Mouse (Mus musculus) NIH3T3 (cell line): Measurements from ENCODE around the gene Tmem82.

Experiments
- DNase-seq: peaks from one replicate; pipeline ENCODE4 v3.0.0-alpha.2; 2012; ENCODE audit warnings: low read depth

Gene Tmem82

DNA sequence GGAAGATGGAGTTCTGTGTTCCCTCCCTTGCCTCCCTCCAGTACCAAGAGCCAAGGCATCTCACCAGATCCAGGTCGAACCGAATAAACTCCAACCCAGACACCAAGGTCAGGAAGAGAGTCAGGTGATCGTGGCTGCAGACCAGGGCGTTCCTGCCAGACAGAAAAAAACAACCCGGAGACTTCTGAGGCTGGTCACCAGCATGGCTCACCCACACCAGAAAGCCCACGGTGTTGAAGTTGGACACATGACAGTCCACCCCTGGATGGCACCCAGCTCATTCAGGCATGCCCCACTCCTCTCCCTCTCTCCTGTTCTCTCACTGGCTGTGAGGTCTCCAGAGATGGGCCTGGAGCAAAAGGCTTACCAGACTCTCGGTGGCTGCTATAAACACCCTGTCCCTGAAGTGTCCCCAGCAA is 22.9 kb upstream of the Tmem82 start:
- no peak for DNase-seq

DNA sequence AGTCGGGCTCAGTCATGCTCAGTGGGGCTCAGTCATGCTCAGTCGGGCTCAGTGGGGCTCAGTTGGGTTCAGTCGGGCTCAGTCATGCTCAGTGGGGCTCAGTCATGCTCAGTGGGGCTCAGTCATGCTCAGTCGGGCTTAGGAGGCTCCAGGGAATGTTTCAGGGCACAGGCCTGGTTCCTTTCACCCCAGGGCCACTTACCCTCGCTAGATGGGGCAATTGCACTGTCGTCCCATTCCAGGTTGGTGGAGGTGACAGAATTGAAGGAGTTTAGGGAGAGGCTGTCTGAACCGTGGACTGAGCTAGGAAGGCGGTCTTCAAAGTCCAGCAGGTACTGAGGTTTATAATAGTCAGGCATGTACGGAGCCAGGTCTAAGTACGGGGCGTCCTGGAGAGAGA is 21.0 kb upstream of the Tmem82 start:
- DNase-seq = no peak

DNA sequence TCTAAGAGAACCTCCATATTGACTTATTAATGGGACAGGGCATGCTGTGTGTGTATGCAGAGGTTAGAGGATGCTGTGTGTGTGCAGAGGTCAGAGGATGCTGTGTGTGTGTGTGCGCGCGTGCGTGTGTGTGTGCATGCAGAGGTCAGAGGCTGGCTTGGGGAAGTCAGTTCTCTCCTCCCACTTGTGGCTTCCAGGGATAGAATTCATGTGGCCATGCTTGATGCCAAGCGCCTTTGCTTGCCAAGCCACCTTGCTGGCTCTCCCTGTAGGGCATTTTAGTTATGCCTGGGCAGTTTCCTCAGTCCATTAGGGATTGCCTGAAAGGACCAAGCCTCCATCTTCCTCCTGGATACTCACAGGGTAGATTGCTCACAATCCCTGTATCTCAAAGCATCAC is 18.3 kb upstream of the Tmem82 start:
- no peak for DNase-seq

DNA sequence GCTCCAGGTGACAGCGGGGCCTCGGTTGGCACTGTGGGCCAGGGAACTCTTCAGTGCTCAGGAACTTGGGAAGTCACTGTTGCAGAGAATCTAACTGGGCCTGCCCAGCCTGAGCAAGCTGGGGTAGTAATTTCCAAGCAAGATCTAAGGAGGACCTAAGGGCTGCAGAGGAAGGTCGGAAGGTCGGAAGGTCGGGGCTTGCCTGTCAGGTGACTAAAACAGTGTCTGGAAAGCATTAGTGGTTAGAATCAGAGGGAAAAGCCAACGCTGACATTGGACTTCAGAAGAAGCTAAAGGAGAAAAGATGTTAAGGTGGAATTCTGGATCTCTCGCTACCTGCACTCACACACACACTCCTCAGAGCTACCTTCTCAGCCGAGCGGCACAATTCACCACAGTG is 17.6 kb upstream of the Tmem82 start:
- DNase-seq = no peak

DNA sequence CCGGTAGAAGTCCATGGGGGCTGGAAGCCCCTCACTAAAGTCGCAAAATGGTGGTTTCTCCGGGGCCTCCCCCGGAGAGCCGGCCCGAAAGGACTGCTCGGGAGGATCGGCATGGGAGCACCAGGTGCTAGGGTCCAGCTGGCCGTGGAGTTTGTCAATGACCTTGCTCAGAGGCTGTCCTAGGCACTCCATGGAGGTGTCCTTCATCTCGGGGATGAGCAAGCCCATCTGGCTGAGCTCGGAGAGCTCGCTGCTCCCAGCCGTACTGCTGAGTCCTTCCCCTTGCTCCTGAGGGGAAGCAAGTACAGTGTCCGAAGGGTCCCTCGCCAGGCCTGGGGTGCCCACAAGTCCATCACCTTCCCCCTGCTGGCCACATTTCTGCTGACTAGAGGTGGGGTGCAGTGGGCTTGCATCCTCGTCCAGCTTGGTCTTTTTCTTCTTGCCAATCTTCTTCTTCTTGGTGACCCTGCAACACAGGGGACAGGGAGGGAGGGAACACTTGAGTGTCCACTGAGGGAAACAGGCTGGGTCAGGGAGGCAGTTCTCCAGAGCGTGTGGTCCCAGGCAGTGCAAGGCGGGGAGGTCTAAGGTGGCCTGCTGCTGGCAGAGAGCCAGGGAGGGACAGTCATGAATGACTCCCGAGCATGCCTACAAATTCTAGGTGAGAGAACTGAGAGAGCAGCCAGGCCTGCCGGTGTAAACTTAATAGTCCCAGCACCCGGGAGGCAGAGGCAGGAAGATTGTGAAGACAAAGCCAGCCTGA is 13.9 kb upstream of the Tmem82 start:
- DNase-seq = no peak

DNA sequence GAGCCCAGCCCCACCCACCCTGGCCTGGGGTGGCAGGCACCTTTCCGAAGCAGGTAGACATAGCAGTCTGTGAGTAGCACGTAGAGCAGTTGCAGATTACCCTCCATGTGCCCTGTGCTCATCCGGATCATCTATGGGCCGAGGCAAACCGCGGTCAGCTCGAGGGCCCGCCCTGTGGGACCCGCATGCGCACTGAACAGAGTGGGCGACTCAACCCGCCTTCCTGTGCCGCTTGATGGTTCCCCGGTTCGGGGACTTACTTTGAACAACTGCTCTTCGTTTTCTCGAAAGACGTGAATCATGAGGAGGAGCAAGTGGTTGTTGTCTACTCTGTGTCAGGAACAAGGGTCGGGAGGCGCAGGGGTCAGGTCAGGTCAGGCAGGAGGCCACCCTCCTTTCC is 12.8 kb upstream of the Tmem82 start:
- no peak for DNase-seq

DNA sequence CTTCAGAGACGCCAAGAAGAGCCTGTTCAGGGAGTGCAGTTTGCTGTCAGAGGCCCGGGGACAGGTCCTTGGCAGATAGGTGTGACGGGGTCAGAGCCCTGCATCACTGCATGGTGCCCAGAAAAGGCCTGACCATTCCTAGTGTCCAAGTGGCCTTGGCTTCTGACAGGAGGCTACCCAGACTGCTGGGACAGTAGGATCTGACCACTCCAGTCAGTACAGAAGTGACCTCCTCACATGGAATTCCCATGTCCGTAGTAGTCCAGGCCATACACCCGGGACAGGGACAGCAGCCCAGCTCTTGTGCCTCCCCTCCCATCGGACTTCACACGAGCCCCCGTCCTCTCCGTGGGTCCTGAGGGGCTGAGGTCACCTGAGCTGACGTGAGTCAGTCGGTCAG is 11.6 kb upstream of the Tmem82 start:
- DNase-seq = no peak

DNA sequence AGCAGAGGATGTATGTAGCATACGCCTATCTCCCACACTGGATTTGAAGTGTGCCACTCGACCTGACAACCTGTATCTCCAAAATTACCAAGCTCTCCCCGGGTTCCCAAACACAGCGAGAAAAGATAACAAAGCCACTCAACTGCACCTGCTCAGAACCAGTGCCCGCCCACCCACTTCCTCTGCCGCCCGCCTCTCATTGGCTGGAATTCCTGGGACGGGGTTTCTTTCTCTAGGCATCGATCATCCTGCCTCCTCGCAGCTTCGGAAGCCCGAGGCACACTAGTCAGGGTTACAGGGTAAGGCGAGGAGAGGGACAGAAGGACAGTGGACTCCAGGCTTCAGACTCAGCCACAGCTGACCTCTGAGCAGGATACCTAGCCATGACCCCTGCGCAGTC is 10.2 kb upstream of the Tmem82 start:
- DNase-seq = no peak

DNA sequence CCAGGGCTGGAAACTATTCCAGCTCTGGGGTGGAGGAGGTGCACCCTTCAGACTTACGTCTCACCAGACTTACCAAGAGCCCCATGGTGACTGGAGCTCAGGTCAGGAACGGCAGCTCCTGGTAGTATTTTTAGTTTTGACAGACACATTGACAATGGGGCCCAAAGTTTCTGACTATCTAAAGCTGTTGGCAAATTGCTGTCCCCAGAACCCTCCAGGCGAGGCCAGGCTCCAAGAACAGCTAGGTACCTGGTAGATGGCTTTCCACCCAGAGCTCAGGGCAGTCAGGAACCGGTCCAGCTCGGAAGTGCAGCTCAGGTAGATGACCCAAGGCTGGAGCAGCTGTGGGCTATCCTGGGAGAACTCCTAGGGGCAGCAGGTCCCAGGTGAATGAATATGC is 9.1 kb upstream of the Tmem82 start:
- no peak for DNase-seq

DNA sequence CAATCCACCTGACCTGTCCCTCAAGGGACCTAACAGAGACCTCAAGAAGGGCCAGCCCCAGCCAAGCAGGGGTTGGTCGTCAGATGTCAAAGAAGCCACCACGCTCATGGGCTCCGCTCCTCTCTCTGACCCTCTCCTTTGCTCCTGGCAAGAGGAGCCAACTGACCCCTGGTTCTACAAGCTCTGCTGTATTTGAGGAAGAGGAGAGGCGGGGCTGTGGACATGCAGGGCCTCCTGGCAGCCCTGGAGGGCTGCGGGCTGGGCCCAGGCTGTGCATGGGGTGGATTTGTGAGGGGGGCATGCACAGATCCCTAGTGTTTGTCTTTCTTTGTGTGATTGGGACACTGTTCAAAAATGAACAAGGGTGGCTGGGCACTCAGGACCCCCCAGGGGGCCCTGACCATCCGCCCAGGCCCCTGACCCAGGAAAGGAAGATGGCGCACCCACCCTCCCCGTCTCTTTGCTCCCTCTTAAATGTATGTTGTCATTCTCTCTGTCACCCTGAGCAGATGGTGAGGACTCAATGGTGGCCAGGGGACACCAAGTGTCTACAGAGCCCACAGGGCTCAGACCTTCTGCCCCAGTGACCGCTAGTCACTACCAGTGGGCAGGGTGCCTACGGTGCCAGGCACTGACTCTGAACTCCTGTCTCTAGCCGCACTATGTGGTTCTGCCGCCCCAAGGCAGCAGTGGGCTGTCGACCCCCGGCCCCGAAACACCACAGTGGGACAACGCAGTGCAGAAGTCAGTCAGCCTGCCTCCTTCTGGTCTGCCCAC is 7.5 kb upstream of the Tmem82 start:
- DNase-seq = no peak

DNA sequence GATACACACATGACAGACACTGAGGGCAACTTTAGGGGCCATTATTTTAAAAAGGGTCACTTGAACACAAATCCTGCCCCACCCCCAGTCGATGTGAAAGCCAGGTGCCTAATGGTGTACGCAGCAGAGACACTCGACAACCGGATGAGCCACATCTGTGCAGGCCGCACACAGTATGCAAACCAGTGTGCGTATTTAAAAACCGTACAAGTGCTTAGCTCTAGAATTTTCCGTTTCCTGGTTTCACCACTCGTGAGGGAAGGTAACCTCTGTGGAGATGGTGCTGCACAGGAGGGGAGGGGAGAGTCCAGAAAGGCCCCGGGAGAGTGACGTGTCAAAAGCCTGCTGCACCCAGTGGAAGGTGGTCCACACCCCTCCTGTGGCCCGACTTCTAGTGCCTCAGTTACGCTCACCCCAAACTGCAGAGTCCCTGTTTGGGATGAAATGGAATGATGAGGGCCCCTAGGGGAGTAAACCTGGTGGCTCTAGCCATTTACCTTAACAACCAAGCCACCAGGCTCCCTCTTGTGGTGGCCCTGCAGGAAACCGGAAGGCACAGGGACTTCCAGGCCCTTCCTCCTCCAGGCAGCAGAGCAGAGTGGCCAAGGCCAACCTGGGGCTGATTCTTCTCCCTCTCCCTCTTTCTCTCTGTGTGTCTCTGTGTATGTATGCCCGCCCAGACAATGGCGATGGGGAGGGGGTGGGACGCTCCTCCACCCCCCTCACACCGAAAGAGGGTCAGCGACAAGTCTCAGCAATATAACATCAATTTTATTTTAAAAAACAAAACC is 6.7 kb upstream of the Tmem82 start:
- DNase-seq = peak; percentile 51

DNA sequence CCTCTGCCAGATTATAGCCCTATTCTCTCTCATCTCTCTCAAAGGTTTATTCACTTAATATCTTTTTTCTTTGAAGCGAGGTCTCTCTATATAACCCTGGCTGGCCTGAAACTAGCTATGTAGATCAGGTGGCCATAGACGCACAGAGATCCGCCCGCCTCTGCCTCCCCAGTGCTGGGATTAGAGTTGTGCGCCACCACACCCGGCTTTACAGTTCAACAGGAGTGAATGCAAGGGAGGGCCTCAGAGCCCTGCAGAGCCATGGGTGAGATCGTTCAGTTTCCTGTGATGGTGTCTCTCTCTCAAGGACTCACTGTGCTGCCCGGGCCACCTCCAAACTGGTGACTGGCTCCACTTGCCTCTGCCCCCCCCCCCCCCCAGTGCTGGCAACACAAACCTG is 5.7 kb upstream of the Tmem82 start:
- DNase-seq = no peak

DNA sequence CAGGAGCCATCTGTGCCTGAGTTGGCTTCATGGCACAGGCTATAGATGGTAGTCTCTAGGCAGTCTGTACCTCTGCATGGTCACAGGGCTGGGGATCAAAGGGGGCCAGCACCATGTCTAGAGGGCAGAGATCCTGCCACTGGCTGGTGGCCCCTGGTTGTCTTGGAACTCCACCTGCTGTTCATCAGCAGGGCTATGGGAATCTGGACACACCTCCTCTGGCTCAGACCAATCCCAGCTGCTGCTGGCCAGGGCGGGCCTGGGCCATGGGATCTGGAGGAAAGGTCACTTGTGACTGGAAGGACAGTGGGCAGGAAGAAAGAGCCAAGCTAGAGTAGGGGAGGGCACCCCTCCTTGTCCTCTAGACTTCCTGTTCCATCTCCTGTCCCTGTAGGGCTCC is 5.2 kb upstream of the Tmem82 start, which contains the start of gene Slc25a34:
TSS of gene Slc25a34 (minus strand) at position 156 of the 400 bp plus-strand sequence.
- no peak for DNase-seq

DNA sequence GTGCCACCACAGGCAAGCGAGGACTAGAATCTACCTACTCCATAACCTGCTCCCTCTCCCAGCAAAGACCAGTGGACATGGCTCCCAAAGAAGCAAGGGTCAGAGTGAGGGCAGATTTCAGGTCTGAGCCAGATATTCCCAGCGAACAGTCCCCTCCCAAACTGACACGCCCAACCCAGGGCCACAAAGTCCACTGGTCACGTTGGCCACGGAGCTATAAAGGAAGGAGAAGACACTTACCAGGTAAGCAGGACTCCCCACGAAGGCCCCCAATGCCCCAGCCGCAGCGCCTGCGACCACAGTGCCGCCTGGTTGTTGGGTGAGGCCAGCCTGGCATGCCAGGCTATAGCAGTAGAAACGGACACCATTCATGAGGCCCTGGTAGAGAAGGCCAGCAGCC is 4.6 kb upstream of the Tmem82 start:
- no peak for DNase-seq

DNA sequence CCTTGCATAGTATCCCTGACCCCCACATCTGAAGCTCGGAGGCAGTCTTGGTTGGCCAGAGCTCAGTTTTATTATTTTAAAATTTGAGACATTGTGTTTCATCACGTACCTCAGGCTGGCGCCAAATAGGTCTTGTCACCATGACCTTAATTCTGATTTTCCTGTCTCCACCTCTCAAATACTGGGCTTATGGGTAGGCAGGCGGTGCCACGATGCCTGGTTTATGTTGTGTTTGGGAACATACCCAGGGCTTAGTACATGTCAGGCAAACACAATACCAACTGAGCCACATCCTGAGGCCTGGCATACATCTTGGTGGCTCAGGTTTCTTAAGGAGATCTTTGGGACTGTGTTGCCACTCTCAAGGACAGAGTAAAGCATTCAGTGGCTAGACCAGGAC is 4.1 kb upstream of the Tmem82 start:
- DNase-seq = no peak

DNA sequence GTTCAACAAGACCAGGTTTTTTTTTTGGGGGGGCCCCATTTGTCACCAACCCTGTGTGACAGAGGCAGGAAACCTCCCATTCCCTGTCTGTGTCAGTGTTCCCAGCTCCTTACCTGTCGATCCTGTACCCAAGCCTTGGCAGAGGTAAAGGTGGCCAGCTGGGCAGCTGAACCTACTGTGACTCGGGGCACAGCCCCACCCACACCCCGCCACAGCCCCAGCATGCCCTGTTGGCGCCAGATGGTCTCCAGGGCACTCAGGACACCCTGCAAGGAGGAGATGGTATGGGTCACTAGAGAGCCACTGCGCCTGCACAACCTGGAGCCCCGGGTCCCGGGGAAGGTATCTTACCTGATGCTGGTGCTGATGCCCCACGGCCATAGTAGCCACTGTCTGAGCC is 3.7 kb upstream of the Tmem82 start:
- no peak for DNase-seq

DNA sequence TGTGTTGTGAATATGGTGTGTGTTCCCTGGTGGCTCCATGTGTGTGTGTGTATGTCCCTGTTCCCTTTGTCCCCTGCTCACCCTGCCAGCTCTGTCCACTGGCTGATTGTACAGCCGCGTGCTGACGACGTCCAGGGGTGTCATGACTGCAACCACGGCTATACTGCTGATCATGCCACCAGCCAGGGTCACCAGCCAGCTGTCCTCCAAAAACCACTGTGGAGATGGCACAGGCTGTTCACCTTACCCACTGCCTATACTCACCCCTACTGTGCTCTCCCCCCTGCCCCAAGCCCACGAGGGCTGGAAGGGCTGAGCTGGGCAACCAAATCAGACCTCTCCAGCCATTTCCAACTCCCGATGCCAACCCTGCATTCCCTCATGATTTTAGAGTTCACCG is 2.9 kb upstream of the Tmem82 start:
- DNase-seq = no peak

DNA sequence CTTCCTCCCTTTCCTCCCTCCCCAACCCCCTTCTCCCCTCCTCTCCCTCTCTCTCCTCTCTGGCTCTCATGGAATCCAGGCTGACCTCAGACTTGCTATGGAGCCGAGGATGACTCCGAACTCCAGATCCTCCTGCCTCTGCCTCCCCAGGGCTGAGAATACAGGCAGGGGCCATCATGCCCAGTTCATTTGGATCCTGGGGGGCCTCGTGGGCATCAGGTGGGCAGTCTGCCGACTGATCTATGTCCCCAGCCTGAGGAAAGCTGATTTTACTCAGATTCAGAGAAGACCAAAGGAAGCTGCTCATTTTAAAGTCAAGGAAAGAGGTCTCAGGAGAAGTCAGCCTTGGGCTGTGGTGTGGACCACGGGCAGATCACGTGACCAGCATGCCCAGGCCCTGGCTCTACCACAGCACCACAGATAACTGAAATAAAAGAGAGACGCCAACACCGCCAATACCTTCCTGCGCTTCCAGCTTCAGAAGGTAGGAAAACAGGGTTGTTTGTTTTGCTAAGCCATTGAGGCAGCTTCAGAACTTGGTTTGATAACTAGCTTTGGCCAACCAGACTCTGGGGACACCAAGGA is 958 bp upstream of the Tmem82 start:
- DNase-seq = no peak

DNA sequence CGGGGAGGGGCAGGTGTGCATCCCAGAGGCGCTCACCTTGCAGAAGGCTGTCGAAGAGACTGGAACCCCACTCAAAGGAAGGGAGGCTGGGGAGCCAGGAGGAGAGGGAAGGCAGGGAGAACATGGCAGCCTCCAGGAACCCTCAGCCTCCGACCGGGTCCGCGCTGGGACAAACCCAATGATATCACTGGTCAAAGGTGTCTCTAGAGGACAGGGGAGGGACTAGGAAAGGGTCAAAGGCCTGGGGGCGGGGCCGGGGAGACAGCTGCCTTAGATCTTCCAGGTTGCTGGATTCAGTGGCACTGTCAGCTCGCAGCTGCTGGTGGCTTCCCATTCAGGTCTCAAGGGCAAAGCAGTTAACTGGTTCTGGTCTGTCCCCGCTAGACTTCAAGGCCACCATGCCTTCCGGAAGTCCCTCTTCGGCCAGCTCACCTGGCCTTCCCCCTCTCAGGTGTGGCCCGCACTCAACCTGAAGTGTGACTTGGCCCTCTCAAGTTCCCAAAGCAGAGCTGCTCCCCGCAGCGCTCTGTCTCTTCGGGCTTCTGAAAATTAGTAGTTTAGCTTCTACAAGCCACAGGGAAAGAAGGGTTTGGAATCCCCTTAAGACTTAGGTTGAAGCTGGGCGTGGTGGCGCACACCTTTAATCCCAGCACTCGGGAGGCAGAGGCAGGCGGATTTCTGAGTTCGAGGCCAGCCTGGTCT is 419 bp downstream of the Tmem82 start:
- DNase-seq = no peak

DNA sequence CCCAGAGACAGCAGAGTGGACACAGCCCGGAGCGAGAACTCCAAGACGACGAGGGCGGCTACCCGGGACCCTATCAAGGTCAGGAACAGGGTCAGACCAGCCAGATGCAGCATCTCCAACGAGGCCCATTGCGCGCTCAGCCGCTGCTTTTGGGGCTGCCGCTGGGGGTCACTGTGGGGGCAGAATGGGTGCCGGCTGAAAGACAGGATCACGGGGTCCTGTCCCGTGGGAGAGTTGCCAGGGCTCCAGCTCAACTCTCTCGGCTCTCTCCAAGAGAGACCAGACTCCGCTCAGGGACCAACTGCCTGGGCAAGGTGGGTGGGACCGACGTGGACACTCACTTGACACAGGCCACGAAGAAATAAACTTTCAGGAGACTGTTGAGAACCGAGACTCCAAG is 1.1 kb downstream of the Tmem82 start:
- no peak for DNase-seq

DNA sequence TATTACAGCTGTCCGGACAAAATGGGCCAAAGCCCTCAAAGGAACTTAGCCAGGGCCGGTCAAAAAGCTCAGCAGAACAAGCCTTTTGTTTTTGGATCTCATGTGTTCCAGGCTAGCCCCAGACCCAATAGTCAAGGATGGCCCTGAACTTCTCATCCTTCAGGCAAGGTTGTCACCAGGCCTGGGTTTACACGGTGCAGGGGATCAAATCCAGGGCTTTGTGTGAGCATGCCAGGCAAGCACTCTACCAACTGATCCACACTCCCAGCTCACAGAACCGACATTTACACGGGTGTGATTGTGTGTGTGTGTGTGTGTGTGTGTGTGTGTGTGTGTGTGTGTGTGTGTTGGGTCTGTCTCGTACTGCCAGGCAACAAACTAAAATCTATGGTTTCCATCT is 1.6 kb downstream of the Tmem82 start:
- DNase-seq = no peak

DNA sequence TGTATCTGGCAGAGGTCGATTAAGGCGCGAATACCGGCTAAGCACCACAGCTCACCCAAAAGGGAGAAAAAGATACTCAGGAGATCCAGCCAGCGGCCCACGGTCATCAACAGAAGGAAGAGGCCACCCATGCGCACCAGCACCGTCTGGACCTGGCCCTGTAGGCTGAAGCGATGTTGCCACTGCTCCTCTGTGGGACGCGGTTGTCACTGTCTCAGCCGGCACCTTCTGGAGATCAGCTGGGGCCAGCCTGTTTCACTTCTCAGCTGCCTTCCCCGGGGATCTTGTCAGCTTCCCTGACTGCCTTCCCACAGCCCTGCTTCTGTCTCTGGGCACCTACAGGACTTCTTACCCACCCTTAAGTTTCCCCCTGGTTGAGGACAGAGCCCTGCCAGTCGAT is 3.5 kb downstream of the Tmem82 start:
- DNase-seq = no peak
